ENCODE assay signal across 17 mouse cellular contexts in the genomic region with DNA sequence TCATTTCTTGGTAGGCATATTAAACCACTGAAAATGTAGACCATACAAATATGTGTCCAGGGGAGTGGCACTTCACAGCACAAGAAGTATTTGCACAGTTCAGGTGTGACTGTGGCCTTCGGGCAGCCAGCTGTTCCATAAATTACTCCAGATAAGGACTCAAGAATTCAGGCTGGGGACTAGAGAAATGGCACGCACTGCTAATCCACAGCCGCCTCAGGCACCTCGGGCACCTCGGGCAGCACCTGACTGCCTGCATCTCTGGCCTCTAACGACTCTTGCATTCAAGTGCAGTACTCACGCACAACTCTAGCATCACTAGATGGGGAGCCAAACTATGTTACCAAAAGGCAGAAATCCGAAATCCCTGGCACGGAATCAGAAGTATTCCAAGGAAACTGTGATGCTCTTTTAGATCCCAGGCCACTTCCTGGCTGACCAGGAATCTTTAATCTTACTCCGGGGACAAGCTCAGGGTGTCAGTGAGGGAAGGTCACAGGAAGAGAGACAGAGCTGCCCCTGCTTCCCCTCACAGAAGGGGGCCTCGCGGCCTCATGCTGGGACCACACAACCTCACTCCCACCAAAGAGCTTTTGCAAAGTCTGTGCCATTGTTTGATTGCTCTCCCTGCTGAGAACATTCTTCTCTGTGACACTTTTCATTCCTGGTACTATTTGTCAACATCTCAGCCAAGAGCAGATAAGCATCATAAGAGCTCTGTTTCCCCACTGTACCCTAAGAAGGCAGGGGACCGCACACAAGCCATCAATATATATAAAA. TPM values are rescaled to one million over a fixed set of nuclear protein-coding genes. Genes with fewer than 3 reads are reported as not detected.
DNase-seq lines count a peak whose midpoint lies in the region; ATAC-seq and TF ChIP-seq lines count a peak whose summit lies in the region.
"Had no signal": no experiment of that assay in that cellular context is flagged by ENCODE, and none has a peak within 500 bp of the region (broad histone marks: within the 10 kb centered on the region; RNA-seq: fewer than 3 reads in every experiment).

No protein-coding gene starts in this region.

- H3K36me3 ChIP-seq in heart, embryonic 11.5 days (ENCODE audit: control insufficient read depth, insufficient read depth, low read length), result no peaks in the 10 kb centered on the region
- H3K36me3 ChIP-seq in midbrain, embryonic 11.5 days (ENCODE audit: control insufficient read depth, insufficient read depth, low read length), result no peaks in the 10 kb centered on the region
- no peaks in the 10 kb centered on the region for H3K36me3 ChIP-seq in midbrain, embryonic 16.5 days (ENCODE audit: control insufficient read depth, insufficient read depth, low read length)
- H3K36me3 ChIP-seq in lung, embryonic 14.5 days (ENCODE audit: insufficient read depth), result no peaks in the 10 kb centered on the region
- H3K36me3 ChIP-seq: forebrain, embryonic 15.5 days had no signal

- no peak for ATAC-seq in heart, embryonic 11.5 days (replicated peaks; ENCODE audit: insufficient number of reproducible peaks, low FRiP score, low TSS enrichment)
- ATAC-seq in midbrain, embryonic 11.5 days (ENCODE audit: low FRiP score), result no peak
- no peak for ATAC-seq in midbrain, embryonic 16.5 days
- ATAC-seq in lung, embryonic 14.5 days (ENCODE audit: insufficient read depth), result peak; percentile 26; the same call in 1 of the 2 replicates
- ATAC-seq in megakaryocyte progenitor cell, adult 5-6 weeks (replicated peaks; ENCODE audit: poor library complexity), result no peak
- ATAC-seq in cerebellum, adult (ENCODE audit: insufficient number of reproducible peaks, low FRiP score, low TSS enrichment), result no peak
- ATAC-seq: forebrain, embryonic 15.5 days; inflammation-experienced regulatory T-cells, adult 6 months had no signal

- H3K27me3 ChIP-seq in heart, embryonic 11.5 days (ENCODE audit: control insufficient read depth, insufficient read depth, low read length), result no peaks in the 10 kb centered on the region
- peaks cover 10% of the 10 kb centered on the region; the same call in 1 of the 2 replicates for H3K27me3 ChIP-seq in midbrain, embryonic 11.5 days (ENCODE audit: control insufficient read depth, insufficient read depth, low read length)
- peaks cover 8% of the 10 kb centered on the region; the same call in 1 of the 2 replicates for H3K27me3 ChIP-seq in midbrain, embryonic 16.5 days (ENCODE audit: control insufficient read depth, insufficient read depth, low read depth, low read length)
- H3K27me3 ChIP-seq in lung, embryonic 14.5 days (ENCODE audit: insufficient read depth, low read length), result no peaks in the 10 kb centered on the region

- no peak for TF ChIP-seq CTCF in lung, embryonic 14.5 days (IDR thresholded peaks at IDR 0.05; ENCODE audit: low read depth)

- H3K9ac ChIP-seq in heart, embryonic 11.5 days (ENCODE audit: low read depth, low read length), result 0 out of 2 replicates have a peak overlapping the region, but pooled peaks have one; percentile 10
- H3K9ac ChIP-seq in midbrain, embryonic 11.5 days (ENCODE audit: low read length), result peak overlapping the region; percentile 20; the same call in 1 of the 2 replicates
- H3K9ac ChIP-seq in midbrain, embryonic 16.5 days (ENCODE audit: low read depth, low read length), result no peak overlapping the region
- no peak overlapping the region for H3K9ac ChIP-seq in lung, embryonic 14.5 days
- H3K9ac ChIP-seq: forebrain, embryonic 15.5 days had no signal

- no peaks in the 10 kb centered on the region for H3K9me3 ChIP-seq in heart, embryonic 11.5 days (replicated peaks; ENCODE audit: control insufficient read depth, low read length)
- H3K9me3 ChIP-seq in midbrain, embryonic 11.5 days (ENCODE audit: control insufficient read depth, low read length), result no peaks in the 10 kb centered on the region
- H3K9me3 ChIP-seq in midbrain, embryonic 16.5 days (replicated peaks; ENCODE audit: control insufficient read depth, low read length, poor library complexity, severe bottlenecking), result no peaks in the 10 kb centered on the region
- H3K9me3 ChIP-seq in lung, embryonic 14.5 days (ENCODE audit: low read depth, low read length), result no peaks in the 10 kb centered on the region
- H3K9me3 ChIP-seq: forebrain, embryonic 15.5 days had no signal

- H3K4me3 ChIP-seq in heart, embryonic 11.5 days (ENCODE audit: low read depth, low read length), result no peak overlapping the region
- H3K4me3 ChIP-seq in midbrain, embryonic 11.5 days (ENCODE audit: low read depth, low read length), result no peak overlapping the region
- no peak overlapping the region for H3K4me3 ChIP-seq in midbrain, embryonic 16.5 days (ENCODE audit: low read depth, low read length)
- H3K4me3 ChIP-seq in lung, embryonic 14.5 days (ENCODE audit: low read depth, low read length), result no peak overlapping the region
- H3K4me3 ChIP-seq: forebrain, embryonic 15.5 days had no signal

- H3K4me1 ChIP-seq in heart, embryonic 11.5 days (ENCODE audit: control insufficient read depth, insufficient read depth, low read length), result peaks cover 24% of the 10 kb centered on the region
- peaks cover 6% of the 10 kb centered on the region for H3K4me1 ChIP-seq in midbrain, embryonic 11.5 days (ENCODE audit: control insufficient read depth, insufficient read depth, low read length)
- H3K4me1 ChIP-seq in midbrain, embryonic 16.5 days (ENCODE audit: control insufficient read depth, insufficient read depth, low read length), result no peaks in the 10 kb centered on the region; the same call in 1 of the 2 replicates
- H3K4me1 ChIP-seq in lung, embryonic 14.5 days (ENCODE audit: insufficient read depth), result peaks cover 30% of the 10 kb centered on the region
- H3K4me1 ChIP-seq: forebrain, embryonic 15.5 days had no signal

- no peak overlapping the region for H3K27ac ChIP-seq in heart, embryonic 11.5 days (ENCODE audit: low read depth, low read length)
- H3K27ac ChIP-seq in midbrain, embryonic 11.5 days (ENCODE audit: low read depth, low read length), result no peak overlapping the region
- no peak overlapping the region for H3K27ac ChIP-seq in midbrain, embryonic 16.5 days (ENCODE audit: low read length)
- H3K27ac ChIP-seq in lung, embryonic 14.5 days (ENCODE audit: low read depth), result peak overlapping the region; percentile 80
- H3K27ac ChIP-seq: forebrain, embryonic 15.5 days; kidney, postnatal 0 days had no signal

- no peak for DNase-seq in heart, adult 18-20 months
- no peak for DNase-seq in midbrain, embryonic 11.5 days (ENCODE audit: low spot score, missing footprints)
- DNase-seq in lung, embryonic 14.5 days, result peak; percentile 51
- DNase-seq in adrenal gland, adult 8-10 months, result no peak
- DNase-seq: cerebellum, adult 2 months; embryo, embryonic 11 days; gastrocnemius, postnatal 10 days; heart, postnatal 10 days; midbrain, embryonic 14.5 days; thymus, postnatal 4 days had no signal

- WGBS in heart, embryonic 11.5 days (ENCODE audit: insufficient replicate concordance), result 13% methylated on average over 13 of the region's 13 CpGs
- WGBS in midbrain, embryonic 11.5 days, result 11% methylated on average over 13 of the region's 13 CpGs
- 12% methylated on average over 13 of the region's 13 CpGs for WGBS in midbrain, embryonic 16.5 days
- 19% methylated on average over 13 of the region's 13 CpGs for WGBS in lung, embryonic 14.5 days

- peak overlapping the region; percentile 22; the same call in 1 of the 2 replicates for H3K4me2 ChIP-seq in heart, embryonic 11.5 days
- no peak overlapping the region for H3K4me2 ChIP-seq in midbrain, embryonic 11.5 days
- no peak overlapping the region for H3K4me2 ChIP-seq in midbrain, embryonic 16.5 days (ENCODE audit: low read length)
- peak overlapping the region; percentile 23; the same call in 1 of the 2 replicates for H3K4me2 ChIP-seq in lung, embryonic 14.5 days
- H3K4me2 ChIP-seq: forebrain, embryonic 15.5 days had no signal

RNA-seq across cellular contexts. Expression of gene Slc7a7, which starts 2.1 kb away (rescaled TPM):
- polyA plus RNA-seq in heart, embryonic 11.5 days (2014; fragmentation: Nextera tagmentation; extraction: Ambion mirVana), result 8.0 TPM in 2 replicates
- total RNA-seq in heart, adult 18-20 months (2021), result 1 to 10 TPM; 4.8 to 6.5 TPM
- 4.3 and 4.7 TPM in 2 replicates for polyA plus RNA-seq in midbrain, embryonic 11.5 days (2014; fragmentation: Nextera tagmentation; extraction: Ambion mirVana)
- polyA plus RNA-seq in midbrain, embryonic 16.5 days (2015; fragmentation: Nextera tagmentation; extraction: Ambion mirVana), result 4.3 and 4.9 TPM in 2 replicates
- polyA plus RNA-seq in lung, embryonic 14.5 days (2014; fragmentation: Nextera tagmentation; extraction: Ambion mirVana), result 7.4 and 7.6 TPM in 2 replicates
- 2.7 and 3.5 TPM in 2 replicates for total RNA-seq in megakaryocyte progenitor cell, adult 5-6 weeks (2015)
- total RNA-seq in megakaryocyte progenitor cell, adult 5-6 weeks (2017), result 5.4 and 6.4 TPM in 2 replicates
- total RNA-seq in adrenal gland, adult 8-10 months (2022), result 1 to 10 TPM; 4.6 to 8.5 (median 6.4) TPM

RNA-seq across cellular contexts. Expression of gene Mrpl52, which starts 11.3 kb away (rescaled TPM):
- 242 and 250 TPM in 2 replicates for polyA plus RNA-seq in heart, embryonic 11.5 days (2014; fragmentation: Nextera tagmentation; extraction: Ambion mirVana)
- 100 to 1,000 TPM; 122 to 150 TPM for total RNA-seq in heart, adult 18-20 months (2021)
- polyA plus RNA-seq in midbrain, embryonic 11.5 days (2014; fragmentation: Nextera tagmentation; extraction: Ambion mirVana), result 238 and 253 TPM in 2 replicates
- polyA plus RNA-seq in midbrain, embryonic 16.5 days (2015; fragmentation: Nextera tagmentation; extraction: Ambion mirVana), result 247 and 252 TPM in 2 replicates
- 274 and 280 TPM in 2 replicates for polyA plus RNA-seq in lung, embryonic 14.5 days (2014; fragmentation: Nextera tagmentation; extraction: Ambion mirVana)
- total RNA-seq in megakaryocyte progenitor cell, adult 5-6 weeks (2015), result 118 and 124 TPM in 2 replicates
- total RNA-seq in megakaryocyte progenitor cell, adult 5-6 weeks (2017), result 75.1 and 86.7 TPM in 2 replicates
- total RNA-seq in adrenal gland, adult 8-10 months (2022), result 100 to 1,000 TPM; 179 to 219 (median 209) TPM

RNA-seq across cellular contexts. Expression of gene Mmp14, which starts 16.0 kb away (rescaled TPM):
- polyA plus RNA-seq in heart, embryonic 11.5 days (2014; fragmentation: Nextera tagmentation; extraction: Ambion mirVana), result 84.3 and 90.2 TPM in 2 replicates
- 10 to 100 TPM; 12.4 to 15.3 TPM for total RNA-seq in heart, adult 18-20 months (2021)
- polyA plus RNA-seq in midbrain, embryonic 11.5 days (2014; fragmentation: Nextera tagmentation; extraction: Ambion mirVana), result 57.4 and 57.5 TPM in 2 replicates
- polyA plus RNA-seq in midbrain, embryonic 16.5 days (2015; fragmentation: Nextera tagmentation; extraction: Ambion mirVana), result 43.5 and 43.9 TPM in 2 replicates
- polyA plus RNA-seq in lung, embryonic 14.5 days (2014; fragmentation: Nextera tagmentation; extraction: Ambion mirVana), result 182 and 187 TPM in 2 replicates
- 2.1 and 4.5 TPM in 2 replicates for total RNA-seq in megakaryocyte progenitor cell, adult 5-6 weeks (2015)
- 3.0 and 4.1 TPM in 2 replicates for total RNA-seq in megakaryocyte progenitor cell, adult 5-6 weeks (2017)
- 10 to 100 TPM; 34.8 to 49.0 (median 44.5) TPM for total RNA-seq in adrenal gland, adult 8-10 months (2022)

RNA-seq across cellular contexts. Expression of gene Lrp10, which starts 48.5 kb away (rescaled TPM):
- 31.8 and 35.2 TPM in 2 replicates for polyA plus RNA-seq in heart, embryonic 11.5 days (2014; fragmentation: Nextera tagmentation; extraction: Ambion mirVana)
- 10 to 100 TPM; 40.0 to 47.8 TPM for total RNA-seq in heart, adult 18-20 months (2021)
- polyA plus RNA-seq in midbrain, embryonic 11.5 days (2014; fragmentation: Nextera tagmentation; extraction: Ambion mirVana), result 15.8 and 19.5 TPM in 2 replicates
- polyA plus RNA-seq in midbrain, embryonic 16.5 days (2015; fragmentation: Nextera tagmentation; extraction: Ambion mirVana), result 26.9 and 28.2 TPM in 2 replicates
- 46.1 and 46.2 TPM in 2 replicates for polyA plus RNA-seq in lung, embryonic 14.5 days (2014; fragmentation: Nextera tagmentation; extraction: Ambion mirVana)
- 23.5 and 25.0 TPM in 2 replicates for total RNA-seq in megakaryocyte progenitor cell, adult 5-6 weeks (2015)
- 27.4 and 37.2 TPM in 2 replicates for total RNA-seq in megakaryocyte progenitor cell, adult 5-6 weeks (2017)
- 100 to 1,000 TPM; 119 to 147 (median 137) TPM for total RNA-seq in adrenal gland, adult 8-10 months (2022)

RNA-seq across cellular contexts. Expression of gene Oxa1l, which starts 54.8 kb away (rescaled TPM):
- 61.7 and 62.5 TPM in 2 replicates for polyA plus RNA-seq in heart, embryonic 11.5 days (2014; fragmentation: Nextera tagmentation; extraction: Ambion mirVana)
- 10 to 100 TPM; 82.6 to 90.6 TPM for total RNA-seq in heart, adult 18-20 months (2021)
- polyA plus RNA-seq in midbrain, embryonic 11.5 days (2014; fragmentation: Nextera tagmentation; extraction: Ambion mirVana), result 44.2 and 45.9 TPM in 2 replicates
- 51.8 and 53.1 TPM in 2 replicates for polyA plus RNA-seq in midbrain, embryonic 16.5 days (2015; fragmentation: Nextera tagmentation; extraction: Ambion mirVana)
- polyA plus RNA-seq in lung, embryonic 14.5 days (2014; fragmentation: Nextera tagmentation; extraction: Ambion mirVana), result 51.2 and 53.5 TPM in 2 replicates
- 49.6 and 56.2 TPM in 2 replicates for total RNA-seq in megakaryocyte progenitor cell, adult 5-6 weeks (2015)
- total RNA-seq in megakaryocyte progenitor cell, adult 5-6 weeks (2017), result 37.0 and 37.9 TPM in 2 replicates
- 100 to 1,000 TPM in 1 of 4 experiments, 10 to 100 TPM in 3; 88.8 to 106 (median 90.6) TPM for total RNA-seq in adrenal gland, adult 8-10 months (2022)

Comparison
In these comparisons a context has a peak if more than half of its experiments do, and no peak if none do; other contexts are left out.
1. H3K9ac ChIP-seq: peak in heart, embryonic 11.5 days (single experiment) and midbrain, embryonic 11.5 days (single experiment); none in midbrain, embryonic 16.5 days (single experiment) and lung, embryonic 14.5 days (single experiment).
2. H3K4me2 ChIP-seq: peak in heart, embryonic 11.5 days (single experiment) and lung, embryonic 14.5 days (single experiment); none in midbrain, embryonic 11.5 days (single experiment) and midbrain, embryonic 16.5 days (single experiment).